Mouse (Mus musculus): Measurements from ENCODE around the gene Gtf2a1.
"Not testable (repeated sequence)": the region's sequence is repeated elsewhere in the genome, so short reads cannot be mapped to it uniquely, and the experiment has no call there.

Gtf2a1 gene

GRCm38 (mm10) chr12:91567145-91567544, 23.1 kb downstream of the Gtf2a1 start:
- TF ChIP-seq CTCF (conservative IDR thresholded peaks at IDR 0.05; ENCODE audit: low read length) (no peak), POU5F1 (IDR thresholded peaks at IDR 0.05; ENCODE audit: borderline replicate concordance, low read length) (no peak), NANOG (IDR thresholded peaks at IDR 0.05; ENCODE audit: borderline replicate concordance, low read length) (no peak)

GRCm38 (mm10) chr12:91558152-91558551, 32.1 kb downstream of the Gtf2a1 start:
- H3K27me3 ChIP-seq (ENCODE audit: insufficient read depth, low read length); H3K4me3 ChIP-seq (replicated peaks; ENCODE audit: low read length); H3K4me1 ChIP-seq (replicated peaks; ENCODE audit: low read depth, low read length); H3K9me3 ChIP-seq (ENCODE audit: low read length): not testable (repeated sequence)
- H3K36me3 ChIP-seq (ENCODE audit: insufficient read depth, low read length), result peaks cover 54% of the 10 kb centered on the region

More at GRCm38 (mm10) chr12:91567145-91567544, 23.1 kb downstream of the Gtf2a1 start:
- H3K9me3 ChIP-seq (ENCODE audit: low read length), result no peaks in the 10 kb centered on the region
- peaks cover 93% of the 10 kb centered on the region for H3K36me3 ChIP-seq (ENCODE audit: insufficient read depth, low read length)
- H3K4me3 ChIP-seq (replicated peaks; ENCODE audit: low read length), result no peak overlapping the region
- H3K27me3 ChIP-seq (ENCODE audit: insufficient read depth, low read length), result no peaks in the 10 kb centered on the region
- H3K4me1 ChIP-seq (replicated peaks; ENCODE audit: low read depth, low read length), result 0 out of 2 replicates have a peak, but pooled peaks cover 4% of the 10 kb centered on the region

- not testable (repeated sequence) for H3K4me3 ChIP-seq (replicated peaks; ENCODE audit: low read length); H3K27me3 ChIP-seq (ENCODE audit: insufficient read depth, low read length); H3K9me3 ChIP-seq (ENCODE audit: low read length); H3K4me1 ChIP-seq (replicated peaks; ENCODE audit: low read depth, low read length)
- H3K36me3 ChIP-seq (ENCODE audit: insufficient read depth, low read length), result peaks cover 47% of the 10 kb centered on the region
Observed at GRCm38 (mm10) chr12:91557358-91558005, 32.8 kb downstream of the Gtf2a1 start.

- TF ChIP-seq CTCF (conservative IDR thresholded peaks at IDR 0.05; ENCODE audit: low read length), result no peak
- TF ChIP-seq POU5F1 (IDR thresholded peaks at IDR 0.05; ENCODE audit: borderline replicate concordance, low read length), result no peak
- no peak for TF ChIP-seq NANOG (IDR thresholded peaks at IDR 0.05; ENCODE audit: borderline replicate concordance, low read length)
- no peaks in the 10 kb centered on the region for H3K9me3 ChIP-seq (ENCODE audit: low read length)
- H3K4me1 ChIP-seq (replicated peaks; ENCODE audit: low read depth, low read length), result peaks cover 16% of the 10 kb centered on the region
- H3K27me3 ChIP-seq (ENCODE audit: insufficient read depth, low read length), result no peaks in the 10 kb centered on the region
- H3K4me3 ChIP-seq (replicated peaks; ENCODE audit: low read length), result no peak overlapping the region
- peaks cover 13% of the 10 kb centered on the region for H3K36me3 ChIP-seq (ENCODE audit: insufficient read depth, low read length)
Observed at GRCm38 (mm10) chr12:91551773-91552526, 38.3 kb downstream of the Gtf2a1 start.

- TF ChIP-seq POU5F1 (IDR thresholded peaks at IDR 0.05; ENCODE audit: borderline replicate concordance, low read length) (no peak), CTCF (conservative IDR thresholded peaks at IDR 0.05; ENCODE audit: low read length) (no peak), NANOG (IDR thresholded peaks at IDR 0.05; ENCODE audit: borderline replicate concordance, low read length) (no peak)
- Histone ChIP-seq H3K9me3 (ENCODE audit: low read length) (no peaks in the 10 kb centered on the region), H3K27me3 (ENCODE audit: insufficient read depth, low read length) (no peaks in the 10 kb centered on the region), H3K36me3 (ENCODE audit: insufficient read depth, low read length) (peaks cover 3% of the 10 kb centered on the region; the same call in 1 of the 2 replicates), H3K4me3 (replicated peaks; ENCODE audit: low read length) (no peak overlapping the region), H3K4me1 (replicated peaks; ENCODE audit: low read depth, low read length) (peaks cover 16% of the 10 kb centered on the region)
Observed at GRCm38 (mm10) chr12:91549471-91549870, 40.8 kb downstream of the Gtf2a1 start.

GRCm38 (mm10) chr12:91540202-91540601, 50.1 kb downstream of the Gtf2a1 start:
- Histone ChIP-seq H3K36me3 (ENCODE audit: insufficient read depth, low read length) (no peaks in the 10 kb centered on the region), H3K9me3 (ENCODE audit: low read length) (peaks cover 3% of the 10 kb centered on the region; the same call in 1 of the 2 replicates), H3K27me3 (ENCODE audit: insufficient read depth, low read length) (no peaks in the 10 kb centered on the region), H3K4me1 (replicated peaks; ENCODE audit: low read depth, low read length) (no peaks in the 10 kb centered on the region), H3K4me3 (replicated peaks; ENCODE audit: low read length) (no peak overlapping the region)
- no peak for TF ChIP-seq CTCF (conservative IDR thresholded peaks at IDR 0.05; ENCODE audit: low read length)
- TF ChIP-seq NANOG (IDR thresholded peaks at IDR 0.05; ENCODE audit: borderline replicate concordance, low read length), result no peak
- TF ChIP-seq POU5F1 (IDR thresholded peaks at IDR 0.05; ENCODE audit: borderline replicate concordance, low read length), result no peak

- H3K9me3 ChIP-seq (ENCODE audit: low read length), result no peaks in the 10 kb centered on the region
- TF ChIP-seq POU5F1 (IDR thresholded peaks at IDR 0.05; ENCODE audit: borderline replicate concordance, low read length), result no peak
- TF ChIP-seq NANOG (IDR thresholded peaks at IDR 0.05; ENCODE audit: borderline replicate concordance, low read length), result no peak
- no peak for TF ChIP-seq CTCF (conservative IDR thresholded peaks at IDR 0.05; ENCODE audit: low read length)
- no peaks in the 10 kb centered on the region for H3K36me3 ChIP-seq (ENCODE audit: insufficient read depth, low read length)
- no peak overlapping the region for H3K4me3 ChIP-seq (replicated peaks; ENCODE audit: low read length)
- H3K4me1 ChIP-seq (replicated peaks; ENCODE audit: low read depth, low read length), result no peaks in the 10 kb centered on the region
- H3K27me3 ChIP-seq (ENCODE audit: insufficient read depth, low read length), result no peaks in the 10 kb centered on the region
Observed at GRCm38 (mm10) chr12:91534514-91534913, 55.8 kb downstream of the Gtf2a1 start.

GRCm38 (mm10) chr12:91523626-91524025, 66.7 kb downstream of the Gtf2a1 start:
- TF ChIP-seq POU5F1 (IDR thresholded peaks at IDR 0.05; ENCODE audit: borderline replicate concordance, low read length) (no peak), CTCF (conservative IDR thresholded peaks at IDR 0.05; ENCODE audit: low read length) (no peak), NANOG (IDR thresholded peaks at IDR 0.05; ENCODE audit: borderline replicate concordance, low read length) (no peak)
- Histone ChIP-seq H3K27me3 (ENCODE audit: insufficient read depth, low read length) (no peaks in the 10 kb centered on the region), H3K4me3 (replicated peaks; ENCODE audit: low read length) (no peak overlapping the region), H3K36me3 (ENCODE audit: insufficient read depth, low read length) (no peaks in the 10 kb centered on the region), H3K4me1 (replicated peaks; ENCODE audit: low read depth, low read length) (no peaks in the 10 kb centered on the region), H3K9me3 (ENCODE audit: low read length) (no peaks in the 10 kb centered on the region)

GRCm38 (mm10) chr12:91517808-91518207, 72.5 kb downstream of the Gtf2a1 start:
- Histone ChIP-seq H3K27me3 (ENCODE audit: insufficient read depth, low read length) (no peaks in the 10 kb centered on the region), H3K4me1 (replicated peaks; ENCODE audit: low read depth, low read length) (no peaks in the 10 kb centered on the region), H3K4me3 (replicated peaks; ENCODE audit: low read length) (no peak overlapping the region), H3K36me3 (ENCODE audit: insufficient read depth, low read length) (no peaks in the 10 kb centered on the region), H3K9me3 (ENCODE audit: low read length) (no peaks in the 10 kb centered on the region)
- no peak for TF ChIP-seq POU5F1 (IDR thresholded peaks at IDR 0.05; ENCODE audit: borderline replicate concordance, low read length)
- no peak for TF ChIP-seq NANOG (IDR thresholded peaks at IDR 0.05; ENCODE audit: borderline replicate concordance, low read length)
- no peak for TF ChIP-seq CTCF (conservative IDR thresholded peaks at IDR 0.05; ENCODE audit: low read length)

All from E14TG2a.4 (cell line).